Mouse (Mus musculus) megakaryocyte, embryonic 14.5 days (primary cell): ENCODE data around the gene Tmem59l. TPM values are rescaled to one million over a fixed set of nuclear protein-coding genes. Genes with fewer than 3 reads are reported as not detected.

Source experiments
- H3K27me3 ChIP-seq: replicated peaks from 2 replicates; pipeline ENCODE3; 2012; ENCODE audit warnings: inconsistent platforms
- H3K36me3 ChIP-seq: replicated peaks from 2 replicates; pipeline ENCODE3; 2012; ENCODE audit warnings: low read length, inconsistent platforms, mixed read lengths
- H3K4me1 ChIP-seq: 2 replicates; pipeline ENCODE4 v1.6.1; 2012; ENCODE audit warnings: inconsistent platforms
- H3K4me3 ChIP-seq: replicated peaks from 2 replicates; pipeline ENCODE3; 2012; ENCODE audit warnings: moderate library complexity, mild to moderate bottlenecking, inconsistent platforms
- H3K9me3 ChIP-seq: 2 replicates; pipeline ENCODE4 v1.6.1; 2012; ENCODE audit warnings: inconsistent platforms
- FLI1 ChIP-seq: IDR thresholded peaks from 2 replicates; pipeline ENCODE4 v1.6.1; 2012; ENCODE audit warnings: low read length, inconsistent platforms, mixed read lengths
- GATA1 ChIP-seq: IDR thresholded peaks from 3 replicates; pipeline ENCODE4 v1.6.1; 2012; ENCODE audit warnings: mixed read lengths, low read length, inconsistent platforms, borderline replicate concordance
- polyA plus RNA-seq: library from polyadenylated mRNA; stranded (reverse); fragments of >175 nt; gene quantifications from 2 replicates; pipeline ENCODE4 v1.2.3, GENCODE M21; 2012; ENCODE audit warnings: low replicate concordance; ENCODE audit not compliant: insufficient read depth

Gene Tmem59l
- polyA plus RNA-seq, 1 experiment, result not detected

DNA sequence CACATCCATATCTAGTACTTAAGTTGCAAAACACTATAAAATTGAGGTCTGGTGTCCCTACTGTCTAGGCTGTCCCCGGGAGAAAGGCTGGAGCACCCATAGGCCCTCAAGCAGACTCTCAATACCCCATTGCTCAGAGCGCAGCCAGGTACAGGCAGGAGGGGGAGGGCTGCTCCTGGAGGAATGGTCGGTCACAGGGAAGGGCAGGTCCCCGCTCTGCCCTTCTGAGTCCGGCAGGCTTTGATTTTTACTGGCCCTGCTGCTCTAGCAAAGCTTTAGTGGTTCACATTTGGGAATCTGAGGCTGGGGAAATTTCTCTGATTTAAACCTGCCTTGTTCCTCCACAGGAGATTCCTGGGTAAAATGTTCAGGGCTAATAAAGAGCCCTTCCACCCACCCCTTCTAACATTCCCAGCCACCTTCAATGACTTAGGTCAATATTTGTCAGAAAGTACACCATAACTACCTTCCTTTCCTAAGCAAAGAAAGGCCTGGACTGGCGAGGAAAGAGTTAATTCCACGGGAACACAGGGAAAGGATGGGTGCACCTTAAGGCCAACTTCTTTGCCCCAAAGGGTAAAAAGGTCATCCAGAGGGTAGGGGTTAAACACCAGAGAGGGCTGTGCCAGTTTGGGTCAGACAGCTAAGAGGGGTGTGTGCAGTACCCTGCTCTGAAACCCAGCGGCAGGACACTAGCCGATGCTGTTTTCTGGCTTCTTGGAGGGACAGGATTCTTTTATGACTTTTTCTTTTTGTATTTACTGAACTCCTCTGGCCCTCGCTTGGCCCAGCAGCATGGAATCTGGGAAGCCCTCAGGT is 3.1 kb upstream of the Tmem59l start:
- Histone ChIP-seq H3K36me3 (no peaks in the 10 kb centered on the region), H3K4me1 (peaks cover 84% of the 10 kb centered on the region), H3K27me3 (peaks cover 98% of the 10 kb centered on the region), H3K9me3 (no peaks in the 10 kb centered on the region), H3K4me3 (peak overlapping the region; percentile 90)
- TF ChIP-seq FLI1 (no peak), GATA1 (no peak)

DNA sequence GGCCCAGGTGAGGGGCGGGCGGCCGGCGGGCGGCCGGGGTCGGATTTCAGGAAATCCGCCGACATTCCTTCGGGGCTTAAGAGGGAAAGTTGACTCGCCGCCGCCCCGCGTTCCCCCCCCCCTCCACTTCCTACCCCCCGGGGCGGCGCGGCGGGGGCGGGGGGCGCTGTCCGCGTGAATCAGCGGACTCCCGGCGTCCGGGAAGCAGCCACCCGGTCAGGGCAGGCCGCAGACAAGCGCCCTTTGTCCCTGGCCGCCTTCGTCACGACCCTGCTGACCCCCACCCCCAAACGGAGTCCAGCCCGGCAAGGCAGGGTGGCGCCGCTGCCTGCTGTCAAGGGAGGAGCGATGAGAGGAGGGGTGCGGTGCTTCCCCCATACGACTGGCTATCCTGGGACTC is 2.4 kb upstream of the Tmem59l start:
- Histone ChIP-seq H3K9me3 (no peaks in the 10 kb centered on the region), H3K27me3 (peaks cover 98% of the 10 kb centered on the region), H3K4me3 (peak overlapping the region; percentile 90), H3K36me3 (no peaks in the 10 kb centered on the region), H3K4me1 (peaks cover 78% of the 10 kb centered on the region)
- TF ChIP-seq FLI1 (no peak), GATA1 (no peak)

DNA sequence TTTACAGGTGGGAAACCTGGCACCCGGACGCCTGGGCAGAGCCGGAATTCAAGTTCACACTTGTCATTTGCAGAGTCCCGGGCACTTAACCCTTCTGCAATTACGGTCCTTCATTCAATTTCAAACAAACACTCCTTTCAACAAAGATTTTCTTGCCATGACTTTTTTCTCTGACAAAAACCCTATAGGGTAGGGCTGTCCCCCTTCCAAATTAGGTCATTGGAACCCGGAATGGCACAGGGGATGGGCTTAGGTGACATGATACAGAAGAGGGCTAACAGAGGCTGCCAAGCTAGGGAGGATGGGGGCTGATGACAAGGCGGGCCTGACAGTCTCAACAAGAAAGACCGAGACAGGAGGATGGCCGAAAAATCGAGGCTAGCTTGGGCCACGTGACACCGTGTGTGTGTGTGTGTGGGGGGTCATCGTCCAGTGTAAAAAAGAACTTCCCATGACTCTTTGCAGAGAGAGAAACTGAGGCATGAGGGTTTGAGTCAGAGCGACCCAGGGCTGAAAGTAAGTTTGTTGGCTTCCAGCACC is 1.8 kb upstream of the Tmem59l start:
- Histone ChIP-seq H3K27me3 (peaks cover 98% of the 10 kb centered on the region), H3K4me1 (peaks cover 74% of the 10 kb centered on the region), H3K36me3 (no peaks in the 10 kb centered on the region), H3K4me3 (peak overlapping the region; percentile 90), H3K9me3 (no peaks in the 10 kb centered on the region)
- TF ChIP-seq GATA1 (no peak), FLI1 (no peak)

DNA sequence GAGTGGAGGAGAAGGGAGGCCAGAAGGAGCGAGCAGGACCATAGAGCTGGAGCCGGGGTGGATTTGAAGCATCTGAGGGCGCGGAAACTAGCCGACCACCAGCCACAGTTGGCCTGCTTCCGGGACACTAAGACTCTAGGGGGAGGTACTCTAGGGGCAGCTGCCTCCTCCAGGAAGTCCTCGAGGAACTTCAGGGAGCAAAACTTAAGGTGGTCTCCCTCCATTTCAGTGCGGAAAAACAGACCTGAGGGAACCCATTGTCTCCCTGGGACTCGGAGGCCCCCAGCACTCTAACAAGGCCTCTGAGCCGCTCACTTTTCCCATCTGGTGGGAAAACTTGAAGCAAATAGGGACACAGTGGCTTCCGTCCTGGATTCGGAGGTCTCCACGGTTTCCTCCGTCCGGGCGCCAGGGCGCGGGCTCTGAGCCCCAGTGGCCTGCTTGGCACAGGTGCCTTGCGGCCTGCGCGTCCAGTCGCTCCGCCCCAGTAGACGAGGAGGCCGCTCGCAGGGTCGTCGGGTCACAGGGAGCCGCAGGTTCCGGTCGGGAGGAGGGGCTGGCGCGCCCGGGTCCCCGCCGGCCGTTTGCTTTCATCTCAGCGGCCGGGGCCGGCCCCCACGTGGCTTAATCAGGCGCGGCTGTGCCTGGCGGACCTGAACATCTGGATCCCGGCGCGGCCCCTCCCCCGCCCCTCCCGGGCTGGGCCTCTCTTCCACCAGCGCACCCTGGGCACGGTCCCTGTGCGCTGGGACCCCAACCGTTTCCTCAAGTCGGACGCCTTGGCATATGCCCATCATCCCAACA is 1.0 kb upstream of the Tmem59l start:
- Histone ChIP-seq H3K27me3 (peaks cover 98% of the 10 kb centered on the region), H3K36me3 (no peaks in the 10 kb centered on the region), H3K9me3 (no peaks in the 10 kb centered on the region), H3K4me1 (peaks cover 68% of the 10 kb centered on the region), H3K4me3 (peak overlapping the region; percentile 81)
- no peak for TF ChIP-seq FLI1
- no peak for TF ChIP-seq GATA1

DNA sequence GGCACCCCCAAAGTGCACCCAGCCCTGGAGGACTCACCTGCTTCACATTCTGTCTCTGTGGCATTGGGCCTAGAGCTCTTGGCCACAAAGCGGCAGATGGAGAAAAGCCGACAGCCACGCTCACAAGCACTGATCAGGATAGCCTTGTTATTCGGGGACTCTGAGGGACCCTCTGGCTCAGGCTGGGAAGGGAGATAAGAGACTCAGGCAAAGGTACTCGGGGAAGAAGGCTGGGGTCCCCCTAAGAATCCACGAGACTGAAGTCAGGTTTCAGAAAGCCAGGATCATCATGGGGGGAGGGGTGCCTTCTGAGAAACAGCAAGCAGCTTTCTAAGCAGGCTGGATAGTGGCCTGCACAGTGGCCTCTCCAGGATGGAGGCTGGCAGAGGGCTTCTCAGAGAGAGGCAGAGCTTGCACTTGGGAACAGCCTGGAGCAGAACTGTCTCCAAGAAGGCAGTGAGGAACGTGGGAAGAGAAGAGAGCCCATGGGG is 922 bp downstream of the Tmem59l start:
- Histone ChIP-seq H3K27me3 (peaks cover 98% of the 10 kb centered on the region), H3K4me1 (peaks cover 60% of the 10 kb centered on the region), H3K36me3 (no peaks in the 10 kb centered on the region), H3K4me3 (no peak overlapping the region), H3K9me3 (no peaks in the 10 kb centered on the region)
- TF ChIP-seq FLI1 (no peak), GATA1 (no peak)

DNA sequence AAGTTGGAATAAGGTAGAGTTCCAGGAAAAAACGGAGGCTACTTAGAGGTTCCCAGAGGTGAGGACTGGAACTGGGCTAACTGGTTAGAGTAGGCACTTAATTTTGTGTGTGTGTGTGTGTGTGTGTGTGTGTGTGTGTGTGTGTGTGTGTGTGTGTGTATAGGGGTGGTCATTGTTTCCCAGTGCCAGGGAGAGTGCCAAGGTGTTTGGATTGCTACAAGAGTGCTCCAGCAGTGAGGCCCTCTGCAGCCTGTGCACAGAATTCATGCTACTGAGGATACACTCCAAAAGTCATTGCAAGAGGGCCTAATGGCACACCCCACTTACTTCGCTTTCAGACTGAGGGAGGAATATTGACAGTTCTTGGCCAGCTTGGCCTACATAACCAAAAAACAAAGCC is 4.2 kb downstream of the Tmem59l start:
- TF ChIP-seq FLI1 (no peak), GATA1 (no peak)
- H3K36me3 ChIP-seq, result no peaks in the 10 kb centered on the region
- no peak overlapping the region for H3K4me3 ChIP-seq
- no peaks in the 10 kb centered on the region for H3K9me3 ChIP-seq
- H3K4me1 ChIP-seq, result peaks cover 31% of the 10 kb centered on the region
- peaks cover 89% of the 10 kb centered on the region for H3K27me3 ChIP-seq

DNA sequence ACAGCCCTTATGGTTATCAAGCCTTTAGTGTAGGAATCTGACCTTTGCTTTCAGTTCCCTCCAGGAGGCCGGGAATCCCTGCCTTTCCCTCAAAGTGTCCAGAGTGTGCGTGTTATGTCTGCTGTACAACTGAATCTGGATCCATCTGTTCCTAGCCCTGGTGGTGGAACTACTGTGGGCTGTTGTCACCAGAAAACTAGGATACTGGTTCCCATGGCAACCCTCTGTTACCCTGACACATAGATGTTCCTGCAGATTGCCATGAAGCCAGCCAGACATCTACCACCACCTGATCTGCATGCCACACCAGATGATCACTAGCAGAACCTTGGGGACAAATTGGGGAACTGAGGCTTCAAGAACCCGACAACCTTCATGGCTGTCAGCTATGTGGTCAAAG is 5.2 kb downstream of the Tmem59l start:
- Histone ChIP-seq H3K4me3 (no peak overlapping the region), H3K36me3 (no peaks in the 10 kb centered on the region), H3K4me1 (peaks cover 34% of the 10 kb centered on the region), H3K9me3 (no peaks in the 10 kb centered on the region), H3K27me3 (peaks cover 82% of the 10 kb centered on the region)
- TF ChIP-seq GATA1 (no peak), FLI1 (no peak)

DNA sequence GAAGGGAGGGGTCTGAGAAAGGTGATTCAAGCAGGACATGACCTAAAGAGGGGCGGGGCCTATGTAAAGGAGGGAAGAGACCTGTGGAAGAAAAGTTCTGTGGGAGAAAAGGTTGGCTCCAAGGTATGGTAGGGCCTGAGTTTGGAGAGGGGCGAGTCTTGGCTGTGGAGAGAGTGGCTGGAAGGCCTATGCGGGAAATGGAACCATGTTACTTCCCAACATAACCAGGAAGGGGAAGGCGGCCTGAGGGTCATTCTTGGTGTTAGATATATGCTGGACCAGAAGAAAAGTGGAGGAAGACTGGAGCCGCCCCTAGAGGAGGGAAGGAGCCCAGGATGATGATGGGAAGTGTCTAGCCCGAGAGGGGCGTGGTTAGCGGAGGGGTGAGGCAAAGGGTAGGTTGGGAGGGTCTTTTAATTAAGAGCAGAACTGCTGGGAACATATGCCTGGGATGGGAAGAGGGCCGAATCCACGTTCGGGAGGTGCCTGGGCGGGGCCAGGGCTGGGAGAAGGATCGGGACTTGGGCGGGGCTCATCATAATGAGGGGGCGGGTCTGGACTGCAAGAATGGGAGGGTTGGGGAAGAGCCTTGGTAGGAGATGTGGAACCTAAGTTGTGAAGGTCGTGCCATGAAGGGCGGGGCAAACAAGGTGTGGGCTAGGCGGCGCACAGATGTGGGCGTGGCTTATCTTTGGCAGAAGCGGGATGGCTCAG is 9.7 kb downstream of the Tmem59l start:
- peaks cover 20% of the 10 kb centered on the region for H3K36me3 ChIP-seq
- no peak for TF ChIP-seq GATA1
- TF ChIP-seq FLI1, result no peak
- no peaks in the 10 kb centered on the region for H3K9me3 ChIP-seq
- H3K4me3 ChIP-seq, result peak overlapping the region; percentile 99
- H3K27me3 ChIP-seq, result peaks cover 38% of the 10 kb centered on the region
- peaks cover 52% of the 10 kb centered on the region for H3K4me1 ChIP-seq

DNA sequence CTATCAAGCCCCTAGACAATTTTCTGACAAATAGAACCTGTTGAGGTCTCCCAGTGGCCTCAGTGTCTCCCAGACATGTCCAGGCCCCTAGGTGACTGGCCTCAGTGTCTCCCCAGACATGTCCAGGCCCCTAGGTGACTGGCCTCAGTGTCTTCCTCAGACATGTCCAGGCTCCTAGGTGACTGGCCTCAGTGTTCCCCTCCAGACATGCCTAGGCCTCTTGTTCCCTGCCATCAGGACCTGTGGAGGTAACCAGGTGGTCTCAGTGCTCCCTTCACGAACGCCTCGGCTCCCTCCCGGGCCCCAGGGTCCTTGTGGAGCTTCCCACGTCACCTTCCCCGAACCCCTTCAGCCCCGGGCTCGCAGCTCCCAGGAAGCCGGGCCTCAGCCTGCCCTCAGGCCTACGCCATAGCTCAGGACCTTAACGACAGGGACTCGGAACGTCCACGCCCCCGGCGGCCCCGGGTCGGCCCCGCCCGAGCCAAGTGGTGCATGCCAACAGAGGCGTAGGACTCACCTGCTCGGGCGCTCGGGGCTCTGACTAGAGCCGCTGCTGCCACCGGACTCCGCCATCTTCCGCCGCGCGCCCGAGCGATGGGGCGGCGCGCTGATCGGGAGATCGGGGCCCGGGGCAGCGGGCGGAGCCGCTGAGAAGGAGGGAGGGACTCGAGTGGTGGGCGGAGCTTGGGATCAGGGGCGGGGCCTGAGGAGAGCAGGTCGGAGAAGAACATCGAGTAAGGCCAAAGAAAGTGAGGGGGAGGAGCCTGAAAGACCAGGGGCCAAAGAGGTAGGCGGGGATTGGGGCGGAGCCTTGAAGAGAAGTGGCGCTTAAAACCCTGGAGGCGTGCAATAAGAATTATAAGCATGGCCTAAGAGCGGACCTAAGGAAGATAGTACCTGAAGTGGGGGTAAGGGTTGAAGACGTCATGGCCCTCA is 10.6 kb downstream of the Tmem59l start, which contains the start of gene Klhl26:
Klhl26 (minus strand) TSS at position 636 of the 936 bp plus-strand sequence.
- Histone ChIP-seq H3K9me3 (no peaks in the 10 kb centered on the region), H3K36me3 (peaks cover 28% of the 10 kb centered on the region), H3K4me1 (peaks cover 58% of the 10 kb centered on the region), H3K4me3 (peak within 1 kb of the TSS; percentile 99), H3K27me3 (peaks cover 30% of the 10 kb centered on the region)
- TF ChIP-seq GATA1, result no peak
- TF ChIP-seq FLI1, result no peak
